Mouse (Mus musculus) cerebellum, postnatal 14 days (tissue): ENCODE measurements at regions not wholly inside any gene's neighbourhood (a gene's known extent, or its start where the extent isn't known, plus 50 kb on each side); places are given as distances from the start of the nearest gene placed in this dataset.
A peak's percentile ranks its signal among the peaks of the same experiment; 100 is the strongest.

ENCODE experiments used
- DNase-seq, 2 experiments: peaks; one replicate each; pipeline ENCODE4 v3.0.0; 2021; ENCODE audit warnings: mixed read lengths in 2 of 2

DNA sequence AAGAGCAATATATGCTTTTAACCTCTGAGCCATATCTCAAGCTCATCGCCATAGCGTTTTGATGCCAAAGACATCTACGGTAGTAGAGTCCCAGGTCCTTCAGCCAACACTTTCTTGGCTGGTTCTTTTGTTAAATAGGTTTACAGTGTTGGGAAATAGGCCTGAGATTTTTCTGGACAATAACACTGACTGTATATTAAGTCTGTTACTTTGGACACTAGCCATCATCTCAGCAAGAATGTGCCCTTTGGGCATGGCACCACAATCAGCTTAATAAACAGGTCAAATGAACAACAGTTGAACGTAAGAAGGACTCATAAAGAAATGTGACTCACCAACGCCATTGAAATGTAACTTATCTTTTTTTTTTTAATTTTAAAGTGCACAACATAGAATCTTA lies 68.6 kb upstream of the Adamts9 start:
- peak in 1 of 2 experiments; percentile 8 for DNase-seq

DNA sequence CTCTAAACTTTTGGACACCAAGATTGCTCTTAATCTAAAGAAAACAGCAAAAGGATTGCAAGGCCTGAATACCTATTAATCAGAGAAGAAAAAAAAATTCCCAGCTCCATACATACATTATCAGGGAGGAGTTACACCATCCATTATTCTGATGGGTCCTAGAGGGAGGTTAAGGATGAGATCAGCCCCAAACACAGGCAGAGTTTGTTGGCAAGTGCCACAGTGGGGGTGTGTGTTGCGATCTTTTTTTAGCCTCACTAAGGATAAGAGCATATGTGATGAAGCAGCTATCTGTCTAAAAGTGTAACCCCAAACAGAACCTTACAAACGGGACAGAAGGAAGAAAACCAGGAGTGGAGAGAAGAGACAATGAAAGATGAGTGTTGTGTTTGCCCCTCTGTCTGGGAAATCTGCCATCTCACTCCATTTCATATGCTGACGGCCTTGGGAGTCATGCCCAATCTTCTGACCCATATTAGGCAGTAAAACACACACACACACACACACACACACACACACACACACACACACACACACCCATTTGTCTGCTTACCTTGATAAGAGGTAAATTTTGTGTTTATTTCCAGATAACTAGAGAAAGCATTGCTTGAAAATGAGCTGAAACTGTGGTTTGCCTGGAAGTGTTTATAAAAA lies 61.4 kb upstream of the Adamts9 start:
- peak; percentile 16 to 26 for DNase-seq

- no peak for DNase-seq
Measured at GRCm38 (mm10) chr6:93003812-93004211, 60.5 kb upstream of the Adamts9 start.

GRCm38 (mm10) chr6:92993647-92994046 lies 50.4 kb upstream of the Adamts9 start:
- DNase-seq: no peak
